Mouse (Mus musculus): Measurements from ENCODE around the gene Zfp760. TPM values are rescaled to one million over a fixed set of nuclear protein-coding genes. Genes with fewer than 3 reads are reported as not detected.
"Not testable (repeated sequence)": the region's sequence is repeated elsewhere in the genome, so short reads cannot be mapped to it uniquely, and the experiment has no call there.

Gene Zfp760
- polyA plus RNA-seq, 1 experiment from 2014 or later = 10.3 TPM

DNA sequence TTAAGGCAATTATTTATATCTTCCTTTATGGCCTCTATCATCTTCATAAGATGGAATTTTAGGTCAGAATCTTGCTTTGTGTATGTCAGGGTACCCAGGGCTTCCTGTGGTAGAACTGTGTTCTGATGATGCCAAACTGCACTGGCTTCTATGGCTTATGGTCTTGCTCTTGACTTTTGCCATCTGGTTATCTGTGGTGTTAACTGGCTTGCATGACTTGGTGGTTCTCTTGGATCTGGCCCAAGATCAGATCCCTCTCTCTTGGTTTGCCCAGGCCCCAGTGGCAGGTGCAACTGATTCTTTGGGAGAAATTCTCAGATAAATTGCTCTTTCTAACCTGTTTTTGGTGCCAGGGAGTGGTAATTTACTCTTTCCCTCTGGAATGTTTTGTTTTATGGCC, 11.5 kb upstream of the Zfp760 start:
- no peak overlapping the region for H3K9ac ChIP-seq (ENCODE audit: low read depth, low read length)
- DNase-seq (ENCODE audit: low spot score) = no peak
- no peaks in the 10 kb centered on the region for H3K27me3 ChIP-seq (ENCODE audit: insufficient read depth, low read length)
- no peak overlapping the region for H3K27ac ChIP-seq
- H3K36me3 ChIP-seq (ENCODE audit: insufficient read depth, low read length) = peaks cover 5% of the 10 kb centered on the region; the same call in 1 of the 2 replicates
- no peak for TF ChIP-seq CTCF (IDR thresholded peaks at IDR 0.05; ENCODE audit: low read depth)
- H3K4me1 ChIP-seq (replicated peaks; ENCODE audit: insufficient read depth, low read length) = no peaks in the 10 kb centered on the region
- no peak for ATAC-seq (replicated peaks; ENCODE audit: low FRiP score, low read depth)
- H3K4me3 ChIP-seq (replicated peaks; ENCODE audit: low read depth, low read length) = no peak overlapping the region
- no peak overlapping the region for H3K4me2 ChIP-seq (ENCODE audit: low read length)
- no peaks in the 10 kb centered on the region for H3K9me3 ChIP-seq (replicated peaks; ENCODE audit: low read length)

DNA sequence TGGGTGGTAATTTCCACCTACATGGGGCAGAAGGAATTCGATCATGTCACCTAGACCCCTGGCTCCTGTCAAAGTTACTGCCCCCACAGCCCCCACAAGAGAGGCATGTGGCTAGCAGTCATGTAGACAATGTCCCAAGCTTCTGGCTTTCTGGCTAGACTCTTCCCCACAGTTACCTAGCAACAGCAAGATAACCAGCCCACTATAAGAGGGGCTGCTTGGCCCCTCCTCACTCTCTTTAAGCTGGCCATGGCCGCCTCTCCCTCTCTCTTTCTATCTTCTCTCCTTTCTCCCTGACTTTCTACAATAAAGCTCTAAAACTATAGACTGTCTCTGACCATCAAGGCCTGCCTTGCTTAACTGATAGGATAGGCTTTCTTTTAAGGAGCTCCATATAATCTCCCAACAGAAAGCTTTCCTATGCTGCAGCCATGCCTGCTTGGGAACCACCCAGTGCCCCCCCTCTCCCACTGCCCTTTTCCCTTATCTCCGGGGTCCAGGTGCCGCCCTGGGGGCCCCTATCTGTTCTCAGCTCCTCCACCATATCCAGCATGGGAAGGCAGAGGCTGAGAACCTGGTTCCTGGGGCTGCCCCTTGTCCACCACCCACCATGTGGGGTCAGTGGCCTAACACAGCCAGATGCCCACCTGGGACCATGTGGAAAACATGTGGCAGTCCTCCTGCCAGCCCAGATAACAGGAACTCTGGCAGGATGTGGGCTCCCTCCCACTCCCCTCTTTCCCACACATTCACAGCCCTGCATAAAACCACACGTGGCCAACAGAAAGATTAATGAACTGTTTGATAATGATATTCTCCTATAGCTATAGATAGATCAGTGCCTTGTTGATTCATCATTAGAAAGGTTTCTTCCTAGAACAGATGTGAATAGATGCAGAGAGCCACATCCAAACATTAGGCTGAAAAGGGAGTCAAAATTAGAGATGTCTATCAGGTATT, 5.0 kb upstream of the Zfp760 start:
- Histone ChIP-seq H3K27me3 (ENCODE audit: insufficient read depth, low read length) (no peaks in the 10 kb centered on the region), H3K9me3 (replicated peaks; ENCODE audit: low read length) (no peaks in the 10 kb centered on the region), H3K4me3 (replicated peaks; ENCODE audit: low read depth, low read length) (no peak overlapping the region), H3K9ac (ENCODE audit: low read depth, low read length) (no peak overlapping the region), H3K36me3 (ENCODE audit: insufficient read depth, low read length) (no peaks in the 10 kb centered on the region), H3K4me1 (replicated peaks; ENCODE audit: insufficient read depth, low read length) (no peaks in the 10 kb centered on the region), H3K4me2 (ENCODE audit: low read length) (no peak overlapping the region), H3K27ac (no peak overlapping the region)
- 54% methylated on average over 5 of the region's 5 CpGs for WGBS
- DNase-seq (ENCODE audit: low spot score) = no peak
- TF ChIP-seq CTCF (IDR thresholded peaks at IDR 0.05; ENCODE audit: low read depth) = no peak
- no peak for ATAC-seq (replicated peaks; ENCODE audit: low FRiP score, low read depth)

DNA sequence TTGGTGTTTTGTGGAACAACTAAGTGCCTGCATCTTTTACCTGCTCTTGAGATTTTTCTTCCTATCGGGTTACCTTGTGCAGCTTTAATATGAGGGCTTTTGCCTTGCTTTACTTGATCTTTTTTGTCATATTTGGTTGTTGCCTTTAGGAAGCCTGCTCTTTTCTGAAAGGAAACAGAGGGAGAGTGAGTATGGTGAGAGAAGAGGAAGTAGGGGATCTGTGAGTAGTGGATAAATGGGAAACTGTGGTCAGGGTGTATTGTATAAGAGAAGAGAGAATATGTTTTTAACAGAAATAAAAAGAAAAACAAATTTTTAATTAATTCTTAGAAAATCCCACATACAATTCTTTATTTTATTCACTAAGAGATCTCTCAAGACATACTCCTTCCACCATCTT, 4.1 kb upstream of the Zfp760 start:
- H3K27me3 ChIP-seq (ENCODE audit: insufficient read depth, low read length) = no peaks in the 10 kb centered on the region
- no peak overlapping the region for H3K4me3 ChIP-seq (replicated peaks; ENCODE audit: low read depth, low read length)
- no peak for ATAC-seq (replicated peaks; ENCODE audit: low FRiP score, low read depth)
- WGBS = 77% methylated on average over 1 of the region's 1 CpGs
- no peaks in the 10 kb centered on the region for H3K36me3 ChIP-seq (ENCODE audit: insufficient read depth, low read length)
- 0 out of 2 replicates have a peak, but pooled peaks cover 1% of the 10 kb centered on the region for H3K4me1 ChIP-seq (replicated peaks; ENCODE audit: insufficient read depth, low read length)
- no peak for DNase-seq (ENCODE audit: low spot score)
- no peak for TF ChIP-seq CTCF (IDR thresholded peaks at IDR 0.05; ENCODE audit: low read depth)
- H3K9me3 ChIP-seq (replicated peaks; ENCODE audit: low read length) = no peaks in the 10 kb centered on the region
- H3K4me2 ChIP-seq (ENCODE audit: low read length) = no peak overlapping the region
- no peak overlapping the region for H3K9ac ChIP-seq (ENCODE audit: low read depth, low read length)
- no peak overlapping the region for H3K27ac ChIP-seq

DNA sequence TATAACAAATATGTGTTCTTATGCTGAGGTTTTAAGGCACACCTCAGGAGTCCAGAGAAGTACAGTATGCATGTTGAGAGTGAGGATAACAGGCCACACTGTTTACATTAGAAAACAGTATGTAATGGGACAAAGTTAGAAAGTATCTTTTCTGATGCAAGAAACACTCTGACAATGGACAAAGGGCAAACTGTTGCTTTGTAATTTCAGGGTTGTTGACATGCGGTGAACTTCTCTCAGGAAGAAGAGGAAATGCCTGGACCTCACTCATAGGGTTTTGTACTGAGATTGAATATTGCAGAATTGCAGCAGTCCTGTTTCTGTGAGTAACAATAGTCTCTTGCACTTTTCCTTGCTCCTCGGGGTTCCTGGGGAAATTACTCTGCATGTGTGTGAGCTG, 860 bp downstream of the Zfp760 start:
- 0 out of 2 replicates have a peak, but pooled peaks cover 3% of the 10 kb centered on the region for H3K4me1 ChIP-seq (replicated peaks; ENCODE audit: insufficient read depth, low read length)
- DNase-seq (ENCODE audit: low spot score) (peak; percentile 6), ATAC-seq (replicated peaks; ENCODE audit: low FRiP score, low read depth) (no peak)
- no peaks in the 10 kb centered on the region for H3K36me3 ChIP-seq (ENCODE audit: insufficient read depth, low read length)
- H3K9me3 ChIP-seq (replicated peaks; ENCODE audit: low read length) = no peaks in the 10 kb centered on the region
- WGBS = 28% methylated on average over 2 of the region's 2 CpGs
- 0 out of 2 replicates have a peak overlapping the region, but pooled peaks have one; percentile 93 for H3K27ac ChIP-seq
- H3K4me2 ChIP-seq (ENCODE audit: low read length) = peak overlapping the region; percentile 58
- no peak for TF ChIP-seq CTCF (IDR thresholded peaks at IDR 0.05; ENCODE audit: low read depth)
- peak overlapping the region; percentile 49; the same call in 1 of the 2 replicates for H3K9ac ChIP-seq (ENCODE audit: low read depth, low read length)
- H3K27me3 ChIP-seq (ENCODE audit: insufficient read depth, low read length) = no peaks in the 10 kb centered on the region
- H3K4me3 ChIP-seq (replicated peaks; ENCODE audit: low read depth, low read length) = peak overlapping the region; percentile 58

DNA sequence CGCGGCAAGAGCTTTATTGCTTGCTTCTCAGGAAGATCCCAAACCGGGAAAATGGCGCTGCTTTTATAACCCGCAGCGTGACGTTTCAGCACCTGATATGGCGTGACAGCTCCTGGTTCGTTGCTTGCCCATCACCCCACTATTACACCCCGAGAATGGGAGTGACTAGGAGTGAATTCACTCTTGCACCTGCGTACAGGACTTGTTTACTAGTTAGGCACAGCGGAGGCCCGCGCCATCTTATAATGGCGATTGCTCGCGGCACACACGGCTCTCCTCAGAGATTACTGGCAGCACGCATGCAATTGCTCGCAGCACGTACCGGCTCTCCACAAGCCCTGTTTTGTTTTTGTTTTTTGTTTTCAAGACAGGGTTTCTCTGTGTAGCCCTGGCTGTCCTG, 23.0 kb downstream of the Zfp760 start, which contains the start of gene Zfp229:
Zfp229 (plus strand) TSS at position 301 of the 400 bp plus-strand sequence.
- not testable (repeated sequence) for H3K4me2 ChIP-seq (ENCODE audit: low read length); H3K4me1 ChIP-seq (replicated peaks; ENCODE audit: insufficient read depth, low read length); H3K27ac ChIP-seq; DNase-seq (ENCODE audit: low spot score); H3K9ac ChIP-seq (ENCODE audit: low read depth, low read length); H3K9me3 ChIP-seq (replicated peaks; ENCODE audit: low read length); H3K4me3 ChIP-seq (replicated peaks; ENCODE audit: low read depth, low read length); H3K36me3 ChIP-seq (ENCODE audit: insufficient read depth, low read length); H3K27me3 ChIP-seq (ENCODE audit: insufficient read depth, low read length); ATAC-seq (replicated peaks; ENCODE audit: low FRiP score, low read depth)
- WGBS = 95% methylated on average over 7 of the region's 22 CpGs

DNA sequence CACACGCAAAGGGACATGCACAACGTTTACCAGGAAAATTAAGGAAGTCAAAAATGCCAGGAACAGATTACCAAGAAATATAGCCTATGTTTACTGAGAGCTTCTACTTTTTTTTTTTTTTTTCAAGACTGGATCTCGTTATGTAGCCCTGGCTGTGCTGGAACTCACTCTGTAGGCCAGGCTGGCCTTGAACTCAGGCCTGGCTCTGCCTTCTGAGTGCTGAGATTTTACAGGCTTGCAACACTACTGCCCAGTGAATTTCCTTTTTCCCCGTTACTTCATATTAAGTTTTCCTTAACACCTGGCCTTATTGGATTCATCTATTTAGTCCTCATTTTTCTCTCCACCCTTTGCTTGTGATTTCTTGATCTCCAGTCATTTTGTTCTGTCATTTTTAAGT, 25.5 kb downstream of the Zfp760 start:
- Histone ChIP-seq H3K9me3 (replicated peaks; ENCODE audit: low read length) (no peaks in the 10 kb centered on the region), H3K4me1 (replicated peaks; ENCODE audit: insufficient read depth, low read length) (0 out of 2 replicates have a peak, but pooled peaks cover 3% of the 10 kb centered on the region), H3K27me3 (ENCODE audit: insufficient read depth, low read length) (no peaks in the 10 kb centered on the region), H3K36me3 (ENCODE audit: insufficient read depth, low read length) (0 out of 2 replicates have a peak, but pooled peaks cover 5% of the 10 kb centered on the region), H3K27ac (peak overlapping the region; percentile 91), H3K4me2 (ENCODE audit: low read length) (peak overlapping the region; percentile 62), H3K9ac (ENCODE audit: low read depth, low read length) (peak overlapping the region; percentile 76; the same call in 1 of the 2 replicates), H3K4me3 (replicated peaks; ENCODE audit: low read depth, low read length) (peak overlapping the region; percentile 68)
- 87% methylated on average over 4 of the region's 4 CpGs for WGBS
- no peak for TF ChIP-seq CTCF (IDR thresholded peaks at IDR 0.05; ENCODE audit: low read depth)
- no peak for ATAC-seq (replicated peaks; ENCODE audit: low FRiP score, low read depth)
- DNase-seq (ENCODE audit: low spot score) = no peak
